Mouse (Mus musculus) adrenal gland, adult (tissue): ENCODE data around the gene Nptxr.

ENCODE experiments used
- DNase-seq, 2 experiments: peaks; one replicate each; pipeline ENCODE4 v3.0.0; 2022 to 2023; ENCODE audit warnings: low spot score in 1 of 2; ENCODE audit not compliant: inconsistent age in 2 of 2

Gene Nptxr

DNA sequence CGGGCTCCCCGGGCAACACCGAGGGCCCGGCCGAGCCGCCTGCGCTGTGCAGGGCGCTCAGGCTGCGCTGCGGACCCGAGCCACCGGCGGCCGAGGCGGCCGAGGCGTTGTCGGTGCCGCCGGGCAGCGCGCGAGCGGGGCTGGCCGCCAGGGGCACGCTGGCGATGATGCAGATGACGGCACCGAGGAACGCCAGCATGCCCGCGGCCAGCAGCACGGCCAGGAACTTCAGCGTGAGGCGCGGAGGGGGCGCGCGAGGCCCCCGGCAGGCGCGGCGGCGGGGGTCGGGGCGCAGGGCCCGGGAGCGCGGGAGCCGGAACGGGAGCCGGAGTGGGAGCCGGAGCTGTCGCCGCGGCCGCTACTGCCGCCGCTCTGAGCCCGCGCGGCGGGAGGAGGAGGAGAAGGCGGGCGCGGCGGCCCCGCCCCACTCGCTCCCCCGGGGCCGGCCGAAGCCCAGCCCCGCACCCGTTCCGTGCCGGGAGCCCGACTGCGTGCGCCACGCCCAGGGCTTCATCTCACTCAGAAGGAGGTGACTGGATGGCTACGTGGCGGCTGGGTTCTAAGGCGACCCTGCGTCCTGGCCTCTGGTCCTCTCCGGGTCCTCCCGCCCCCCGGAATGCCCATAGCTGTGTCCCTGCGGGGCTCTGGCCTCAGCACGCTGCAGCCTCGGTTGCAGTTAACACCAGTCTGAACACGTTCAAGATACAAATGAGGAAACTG is at the start of gene Nptxr:
Gene Nptxr, minus strand, starts transcription at position 415 of the 720 bp plus-strand sequence.
- peak; percentile 69 to 88 for DNase-seq

DNA sequence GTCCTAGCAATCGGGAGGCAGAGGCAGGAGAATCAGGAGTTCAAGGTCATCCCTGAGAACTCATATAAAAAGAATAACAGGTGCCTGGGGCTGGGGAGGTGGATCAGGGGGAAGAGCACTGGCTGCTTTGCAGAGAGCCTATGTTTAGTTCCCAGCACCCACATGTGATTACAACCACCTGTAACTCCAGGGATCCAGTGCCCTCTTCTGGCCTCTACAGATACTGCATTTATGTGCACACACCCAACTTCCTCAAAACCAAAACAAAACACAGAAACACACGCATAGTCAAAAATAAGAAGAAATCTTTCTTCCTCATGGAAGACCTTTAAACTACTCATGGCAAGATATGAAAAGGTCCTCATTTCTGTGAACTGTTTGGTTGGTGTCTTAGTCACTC is 45.6 kb upstream of the Nptxr start:
- no peak for DNase-seq

DNA sequence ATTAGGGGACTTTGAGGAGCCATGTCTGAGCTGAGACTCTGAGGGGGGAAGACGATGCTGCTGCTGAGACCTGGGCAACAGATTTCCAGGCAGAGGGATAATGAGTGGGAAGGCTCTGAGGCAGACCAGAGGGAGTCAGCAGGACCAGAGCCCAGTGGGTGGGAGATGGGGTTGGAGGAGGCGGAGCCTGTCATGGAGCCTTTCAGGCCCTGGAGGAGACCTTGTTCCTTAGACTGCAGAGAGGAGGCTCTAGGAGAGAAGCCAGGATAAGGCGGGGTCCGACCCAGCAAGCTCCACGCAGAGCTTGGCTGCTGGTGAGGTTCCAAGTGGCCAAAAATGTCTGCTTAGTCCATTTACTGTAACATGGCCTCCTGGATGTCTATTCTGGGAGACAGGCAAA is 42.5 kb upstream of the Nptxr start:
- DNase-seq = no peak

DNA sequence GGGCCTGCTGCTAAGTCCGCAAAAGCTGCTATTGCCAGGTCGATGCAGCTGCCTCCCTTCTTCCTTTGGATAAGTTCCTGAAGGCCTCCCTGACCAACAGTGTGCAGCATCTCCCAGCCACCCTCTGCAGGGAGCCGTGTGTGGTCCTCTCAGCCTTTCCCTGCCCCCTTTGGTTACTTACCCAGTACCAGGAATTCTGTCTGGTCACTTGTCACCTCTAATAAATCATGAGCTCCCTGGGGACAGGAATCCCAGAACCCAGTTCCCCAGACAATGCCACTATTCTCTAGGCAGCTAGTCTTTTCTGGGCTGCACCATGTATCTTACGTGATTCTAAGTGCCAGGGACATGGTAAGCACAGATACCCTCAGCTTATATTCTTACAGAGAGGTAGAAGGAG is 41.4 kb upstream of the Nptxr start:
- no peak for DNase-seq

DNA sequence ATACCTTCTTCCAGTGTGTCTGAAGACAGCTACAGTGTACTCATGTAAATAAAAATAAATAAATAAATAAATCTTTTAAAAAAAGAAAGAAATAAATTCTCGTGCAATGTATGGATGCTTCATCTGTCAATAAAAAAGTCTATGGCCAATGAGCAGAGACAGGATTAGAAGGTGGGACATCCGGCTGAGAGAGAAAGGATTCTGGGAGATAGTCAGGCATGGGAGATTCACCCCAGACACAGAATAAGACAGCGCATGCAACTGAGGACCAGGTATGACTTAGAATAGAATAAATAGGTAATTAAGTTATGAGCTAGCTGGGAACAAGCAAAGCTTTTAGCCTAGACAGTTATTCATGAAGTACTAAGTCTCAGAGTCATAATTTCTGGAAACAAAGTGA is 38.4 kb upstream of the Nptxr start:
- DNase-seq = no peak

DNA sequence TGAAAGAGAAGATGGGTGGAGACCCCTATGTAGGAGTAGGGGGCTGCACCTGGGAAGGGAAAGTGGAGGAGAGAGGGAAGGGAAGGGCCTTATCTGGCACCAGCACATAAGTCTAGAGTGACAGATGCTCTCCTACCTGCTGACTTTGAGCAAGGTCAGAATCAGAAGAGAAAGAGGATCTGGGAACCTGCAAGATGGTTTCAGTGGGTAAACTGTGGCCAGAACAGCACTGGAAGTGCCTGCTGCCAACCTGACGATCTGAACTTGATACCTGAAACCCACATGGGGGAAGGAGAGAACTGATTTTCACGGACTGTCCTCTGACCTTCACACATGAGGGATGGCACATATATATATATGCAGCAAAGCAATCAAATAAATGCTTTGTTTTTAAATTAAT is 35.7 kb upstream of the Nptxr start:
- no peak for DNase-seq

DNA sequence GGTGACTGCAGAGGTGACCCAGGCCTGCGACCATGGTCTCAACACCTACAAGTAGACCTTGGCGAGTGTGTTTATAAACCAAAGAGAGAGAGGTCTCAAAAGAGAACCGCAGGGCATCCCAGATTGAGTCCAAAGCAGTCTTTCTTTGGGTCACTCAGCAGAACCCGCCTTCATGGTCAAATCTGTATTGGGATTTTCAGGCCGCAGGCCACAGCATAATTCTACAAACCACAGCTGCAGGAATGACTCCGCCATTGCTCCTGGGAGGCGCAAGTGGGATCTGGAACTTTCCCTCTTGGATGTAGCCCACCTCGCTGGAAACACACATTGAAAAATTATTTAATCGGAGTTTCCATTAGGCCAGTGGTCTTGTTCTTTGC is 30.3 kb upstream of the Nptxr start:
- no peak for DNase-seq

DNA sequence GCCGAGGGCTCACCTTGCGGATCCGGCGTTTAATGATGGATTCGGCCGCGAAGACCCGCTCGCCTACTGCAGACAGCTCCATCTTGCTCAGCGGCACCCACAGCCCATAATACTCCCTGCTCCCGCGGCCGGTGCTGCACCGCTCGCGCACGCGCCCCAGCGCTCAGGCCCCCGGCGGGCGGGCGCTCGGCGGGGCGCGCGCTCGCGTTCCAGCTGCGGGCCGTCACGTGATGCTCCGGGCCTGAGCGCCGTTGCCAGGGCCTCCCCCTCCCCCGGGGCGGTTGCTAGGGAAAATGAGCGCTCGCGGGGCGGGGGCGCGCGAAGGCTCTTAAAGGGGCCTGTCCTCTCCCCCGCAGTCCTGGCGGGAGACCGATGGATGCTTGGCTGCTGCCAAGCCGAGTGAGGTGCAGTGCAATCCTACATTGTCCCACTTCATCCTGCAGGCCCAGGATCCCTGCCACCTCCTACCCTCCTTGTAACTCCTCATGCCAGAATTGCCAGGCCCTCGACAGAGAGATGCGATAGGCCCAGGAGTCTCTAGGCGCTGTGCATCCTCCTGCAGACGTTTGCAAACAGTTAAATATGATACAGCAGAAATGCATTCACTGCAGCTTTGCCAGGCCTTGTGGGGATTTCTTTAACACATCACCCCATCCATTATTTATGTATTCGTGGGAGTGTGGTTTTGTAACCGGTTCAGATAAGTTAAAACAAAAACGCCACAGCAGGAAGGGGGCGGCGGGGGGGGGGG is 29.7 kb upstream of the Nptxr start, which contains the start of the genes Npcd and Cbx6:
Gene Npcd, minus strand, starts transcription at position 108 of the 751 bp plus-strand sequence.
Gene Cbx6, minus strand, starts transcription at position 559 of the 751 bp plus-strand sequence.
- peak; percentile 97 to 98 for DNase-seq

DNA sequence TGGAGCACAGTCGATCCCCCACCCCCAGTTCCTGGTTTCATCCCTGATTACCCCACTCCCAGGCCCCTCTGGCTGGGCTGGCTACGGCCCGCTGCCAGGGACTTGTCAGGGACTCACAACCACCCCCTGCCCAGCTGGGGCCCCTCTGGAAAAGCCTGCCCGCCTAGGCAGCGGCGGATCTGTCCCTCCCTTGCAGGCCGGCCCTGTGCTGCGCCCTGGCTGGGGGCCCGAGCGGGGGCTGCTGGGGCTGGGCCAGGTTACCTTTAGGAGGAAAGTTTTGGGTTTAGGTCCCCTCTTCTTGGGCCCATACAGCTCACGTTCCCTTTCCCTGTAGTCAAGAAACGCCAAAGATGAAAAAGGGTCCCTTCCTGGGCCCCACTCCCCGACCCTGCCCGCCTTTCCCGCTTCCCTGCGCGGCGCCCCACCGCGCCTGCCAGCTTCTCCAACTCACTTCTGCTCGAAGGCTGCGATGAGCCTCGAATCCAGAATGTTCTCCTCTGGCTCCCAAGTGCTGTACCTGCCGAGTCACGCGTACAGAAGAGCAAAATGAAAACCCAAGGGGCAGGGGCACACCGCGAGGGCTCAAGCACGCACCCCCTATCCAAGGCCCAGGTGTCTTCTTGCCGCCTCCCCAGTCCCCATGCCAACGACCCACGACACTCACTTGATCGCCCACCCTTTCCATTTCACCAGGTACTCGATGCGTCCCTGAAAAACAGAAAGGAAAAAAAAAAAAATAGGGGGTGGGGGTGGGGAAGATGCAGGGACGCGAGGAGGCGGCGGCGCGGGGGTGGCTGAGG is 28.9 kb upstream of the Nptxr start:
- peak; percentile 55 to 74 for DNase-seq

DNA sequence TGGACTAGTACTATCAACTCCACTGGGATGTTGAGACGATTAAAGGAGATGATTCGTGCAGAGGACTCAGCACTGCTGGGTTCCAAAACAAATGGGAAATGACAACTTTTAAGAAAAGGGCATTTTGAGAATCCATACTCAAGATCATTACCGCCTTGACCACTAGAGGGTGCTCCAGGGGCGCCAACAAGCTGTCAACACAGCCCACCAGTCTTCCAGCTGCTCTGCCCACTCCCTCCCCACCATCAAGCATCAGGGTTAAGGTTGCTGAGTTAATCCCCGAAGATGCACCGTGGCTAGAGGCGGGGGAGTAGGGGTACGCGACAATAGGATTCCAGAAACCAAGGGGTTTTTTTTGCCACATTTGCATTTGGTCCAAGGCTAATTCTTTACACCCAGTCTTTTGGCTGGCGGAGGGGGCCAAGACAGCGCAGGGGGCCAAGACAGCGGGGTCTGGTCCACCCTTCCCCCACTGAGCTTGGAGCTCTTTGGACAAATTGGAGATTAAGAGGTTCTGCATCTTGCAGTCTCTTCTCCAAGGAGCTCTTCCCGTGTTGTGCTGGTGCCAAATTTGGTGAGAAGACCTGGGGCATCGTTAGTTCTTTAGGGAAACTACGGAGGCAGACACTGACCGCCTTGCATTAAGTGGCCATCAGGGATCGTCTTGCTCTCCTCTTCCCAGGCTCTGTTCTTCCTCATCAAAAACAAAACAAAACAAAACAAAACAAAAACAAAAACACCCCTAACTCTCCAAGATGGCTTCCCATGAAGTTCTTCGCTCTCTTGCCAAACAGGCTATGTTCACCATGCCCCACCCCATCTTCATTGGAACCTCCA is 27.7 kb upstream of the Nptxr start:
- DNase-seq = peak; percentile 66 to 90

DNA sequence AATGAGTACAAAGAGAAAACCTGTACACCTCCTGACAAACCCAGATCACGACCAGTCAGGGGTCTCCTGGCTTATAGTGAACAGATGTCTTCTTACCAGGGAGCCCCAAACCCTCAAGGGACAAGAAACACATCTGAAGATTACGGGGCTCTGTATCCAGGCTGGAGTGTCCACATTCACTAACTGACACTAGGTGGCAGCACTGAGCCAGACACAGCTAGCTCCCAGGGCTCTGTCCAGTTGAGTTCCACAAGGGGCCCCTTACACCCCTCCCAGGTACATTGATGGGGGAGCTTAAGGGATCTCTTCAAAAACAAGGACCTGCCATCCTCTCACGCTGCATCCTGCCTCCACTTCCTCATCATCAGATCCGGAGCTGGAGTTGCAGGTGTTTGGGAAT is 25.8 kb upstream of the Nptxr start:
- DNase-seq = peak; percentile 72 to 91

DNA sequence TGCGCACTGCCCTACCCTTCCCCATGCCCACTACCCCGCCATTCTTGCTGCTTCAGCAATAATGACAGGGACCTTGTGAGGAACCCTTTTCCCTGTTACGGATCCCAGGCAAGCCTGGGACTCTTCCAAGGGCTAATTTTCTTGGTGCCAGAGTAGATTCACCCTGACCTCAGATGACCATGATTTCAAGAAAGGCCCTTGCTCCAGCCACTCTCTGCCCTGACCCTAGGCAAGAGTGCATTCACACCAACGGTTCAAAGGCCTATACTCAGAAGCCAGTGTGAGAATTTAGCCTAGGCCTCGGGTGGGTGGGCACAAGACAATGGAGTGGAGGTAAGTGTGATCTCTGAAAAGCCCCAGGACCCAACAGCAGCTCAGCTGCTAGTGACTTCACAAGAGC is 24.9 kb upstream of the Nptxr start:
- DNase-seq = no peak

DNA sequence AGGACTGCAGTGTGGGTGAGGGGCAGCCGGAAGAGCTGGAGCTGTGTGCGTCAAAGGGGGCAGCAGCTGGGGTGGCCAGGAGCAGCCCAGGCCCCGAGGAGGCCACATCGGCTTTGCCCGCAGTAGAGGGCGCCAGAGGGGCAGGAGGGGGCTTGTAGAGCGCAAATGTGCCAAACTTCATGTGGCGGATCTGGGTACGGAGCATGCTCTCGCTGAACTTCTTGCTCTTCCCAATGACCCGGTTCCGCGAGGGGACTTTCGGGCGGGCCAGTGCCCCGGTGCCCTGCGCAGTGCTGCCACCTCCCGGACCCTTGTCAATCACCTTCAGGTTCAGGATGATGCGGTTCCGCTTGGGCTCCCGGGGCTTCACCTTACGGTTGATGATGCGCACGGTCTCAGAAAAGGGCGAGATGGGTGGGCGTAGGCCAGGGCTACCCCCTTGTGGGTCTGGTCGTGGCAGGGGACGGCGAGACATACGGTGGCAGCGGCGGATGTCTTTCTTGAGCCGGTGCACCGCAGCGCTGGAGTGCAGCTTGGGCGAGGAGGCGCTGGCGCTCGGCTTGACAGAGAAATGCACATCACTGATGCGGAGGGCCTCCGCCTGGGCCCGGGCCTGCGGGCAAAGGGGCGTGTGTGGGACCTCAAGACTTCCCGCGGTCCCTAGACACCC is 23.9 kb upstream of the Nptxr start:
- peak in 1 of 2 experiments; percentile 53 for DNase-seq

DNA sequence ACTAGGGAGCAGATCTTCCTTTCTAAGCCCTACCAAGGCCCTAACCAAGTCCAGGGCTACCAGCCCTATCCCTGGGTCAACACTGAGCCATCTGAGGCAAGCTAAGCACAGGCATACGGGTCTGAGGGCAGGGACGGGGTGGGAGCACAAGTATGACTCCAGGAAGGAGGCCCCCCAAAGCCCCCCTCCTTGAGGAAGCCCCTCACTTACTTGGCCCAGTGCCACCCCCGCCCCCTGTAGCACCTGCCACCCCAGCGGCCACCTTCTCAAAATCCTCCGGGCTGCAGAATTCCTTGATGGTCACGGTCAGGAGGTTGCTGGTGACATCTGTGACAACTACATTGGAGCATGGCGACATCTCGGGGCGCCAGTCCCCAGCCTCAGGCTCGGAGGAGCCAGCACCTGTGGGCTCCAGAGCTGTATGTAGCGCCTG is 23.2 kb upstream of the Nptxr start:
- DNase-seq = peak in 1 of 2 experiments; percentile 39

DNA sequence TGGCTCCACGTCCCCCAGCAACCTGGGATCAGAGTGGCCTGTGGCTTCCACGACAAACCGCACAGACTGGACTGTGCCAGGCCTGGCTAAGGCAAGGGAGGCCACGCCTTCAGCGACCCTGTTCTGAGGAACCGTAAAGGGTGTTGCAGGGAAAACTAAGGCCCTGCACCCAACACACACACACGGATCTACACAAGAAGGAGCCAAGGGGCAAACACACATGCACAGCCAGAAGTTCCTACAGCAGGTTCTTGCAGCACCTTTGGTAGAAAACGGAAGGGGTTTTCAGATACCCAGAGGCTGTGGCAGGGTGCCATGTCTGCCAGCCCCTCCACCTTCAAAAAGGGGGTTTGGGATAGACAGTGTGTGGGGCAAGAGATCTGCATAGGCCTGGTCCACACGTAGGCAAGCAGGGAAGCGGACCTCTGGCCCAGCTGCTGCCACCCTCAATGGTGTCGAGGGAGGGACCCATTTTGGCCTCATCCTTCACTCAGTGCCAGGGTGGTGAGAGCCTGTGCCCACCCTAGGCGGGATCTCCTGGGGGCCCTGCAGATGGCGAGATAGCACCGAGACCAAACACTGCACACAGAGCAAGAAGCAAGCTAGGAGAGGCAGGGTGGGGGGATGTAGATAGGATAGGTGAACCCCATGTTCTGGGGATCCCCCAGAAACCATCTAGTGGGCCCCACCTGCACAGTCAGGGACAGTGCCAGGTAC is 22.7 kb upstream of the Nptxr start:
- DNase-seq = no peak

DNA sequence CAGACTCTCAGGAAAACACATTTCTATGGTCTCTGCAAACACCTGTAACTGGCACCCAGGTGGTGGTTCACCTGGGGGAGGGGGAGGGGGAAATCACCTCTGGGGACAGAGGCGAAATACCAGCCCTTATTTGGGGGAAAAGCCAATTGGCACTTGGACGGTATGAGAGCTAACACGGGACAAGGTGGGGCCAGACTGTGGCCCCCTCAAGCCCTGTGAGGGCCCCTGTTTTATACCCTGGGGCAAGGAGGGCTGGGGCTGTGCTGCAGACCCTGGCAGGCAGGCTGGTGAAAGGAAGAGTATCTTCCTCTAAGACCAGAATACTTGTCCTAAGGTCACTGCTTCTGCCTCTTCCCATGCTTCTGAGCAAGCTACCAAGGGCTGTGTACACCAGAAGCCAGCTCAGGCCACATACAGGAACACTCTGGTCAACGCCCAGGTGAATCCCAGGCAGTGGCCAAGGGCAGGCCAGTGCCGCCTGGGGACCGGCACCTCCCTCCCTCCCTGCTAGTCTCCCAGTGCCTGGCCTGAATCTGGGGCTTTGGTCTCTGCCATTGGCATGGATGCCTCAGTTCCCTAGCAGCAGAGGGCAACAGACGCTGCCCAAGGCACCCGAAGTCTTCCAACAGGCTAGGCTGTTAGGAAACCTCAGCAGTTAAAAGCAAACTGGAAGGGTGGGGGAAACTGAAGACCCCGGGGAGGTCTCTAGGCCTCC is 21.8 kb upstream of the Nptxr start:
- DNase-seq = no peak

DNA sequence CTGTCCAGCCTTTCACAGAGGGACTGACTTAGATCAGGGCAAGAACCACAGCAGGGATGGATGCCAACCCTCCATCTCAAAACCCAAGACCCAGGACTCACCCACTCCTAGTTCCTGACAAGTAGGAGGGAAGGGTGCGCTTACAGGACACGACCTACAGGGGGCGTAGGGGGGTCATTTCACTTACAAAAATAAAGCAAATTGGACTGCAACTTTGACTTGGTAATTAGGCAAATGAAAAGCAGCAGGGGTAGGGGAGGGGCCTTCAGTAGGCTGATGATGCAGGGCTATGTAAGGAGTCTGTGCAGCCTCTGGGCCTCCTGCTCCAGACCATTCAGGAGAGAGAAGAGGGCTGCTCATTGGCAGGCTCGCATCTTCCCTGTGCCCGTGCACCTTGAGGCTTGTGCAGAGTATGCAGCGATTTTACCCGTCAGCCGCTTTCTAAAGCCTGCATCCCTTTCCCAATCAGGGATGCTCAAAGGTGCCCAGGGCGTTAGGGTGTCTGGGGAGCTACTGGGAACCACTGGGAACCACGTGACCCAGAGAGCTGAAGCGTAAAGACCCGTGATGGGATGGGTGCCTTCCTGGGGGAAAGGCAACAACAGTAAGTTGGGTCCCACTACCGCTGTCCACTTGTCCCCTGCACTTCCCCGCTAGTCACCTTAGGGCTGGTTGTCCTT is 20.7 kb upstream of the Nptxr start:
- DNase-seq = peak in 1 of 2 experiments; percentile 55

DNA sequence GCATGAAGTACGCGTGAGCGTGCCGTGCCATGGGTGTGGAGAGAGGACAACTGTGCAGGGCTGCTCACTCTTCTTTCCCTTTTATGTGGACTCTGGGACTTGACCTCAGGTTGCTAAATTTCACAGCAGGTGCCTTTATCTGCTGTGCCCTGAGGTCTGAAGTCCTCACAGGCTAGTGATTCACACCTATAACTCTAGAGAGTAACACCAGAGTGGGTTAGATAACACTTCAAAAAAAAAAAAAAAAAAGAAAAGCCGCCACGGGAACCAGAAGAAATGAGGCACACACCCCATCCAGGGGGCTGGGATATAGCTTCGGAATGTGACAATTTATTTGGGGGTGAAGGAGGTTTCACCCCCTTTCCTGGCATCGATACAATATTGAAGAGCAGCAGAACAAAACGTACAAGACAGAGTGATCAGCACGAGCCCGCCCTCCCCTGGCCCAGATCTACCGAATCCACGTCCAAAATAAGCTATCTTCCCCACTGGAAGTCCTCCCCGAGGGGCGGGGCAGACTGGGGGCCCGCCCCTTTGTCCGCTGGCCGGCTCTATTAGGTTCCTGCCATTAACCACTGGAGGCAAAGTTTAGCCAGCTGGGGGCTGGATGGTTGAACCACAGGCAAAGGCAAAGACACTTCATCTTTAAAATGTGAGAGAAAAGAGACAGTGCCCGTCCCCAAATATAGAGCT is 19.2 kb upstream of the Nptxr start:
- peak; percentile 49 to 61 for DNase-seq
